Mouse (Mus musculus) embryonic facial prominence, embryonic 14.5 days (tissue): ENCODE measurements around the gene Gm20388. TPM values are rescaled to one million over a fixed set of nuclear protein-coding genes. Genes with fewer than 3 reads are reported as not detected.
A peak's percentile ranks its signal among the peaks of the same experiment; 100 is the strongest.

ENCODE experiments used
- ATAC-seq: fragments of 200-750 bp; cut with Nextera tagmentation; 2 replicates; pipeline ENCODE4 v1.8.0; 2017; ENCODE audit warnings: low read depth, moderate number of reproducible peaks, moderate TSS enrichment
- DNase-seq: peaks from one replicate; pipeline ENCODE4 v3.0.0-alpha.2; 2015; ENCODE audit warnings: low spot score
- H3K27ac ChIP-seq: fragments of 300-500 bp; sonication (generic); replicated peaks from 2 replicates; pipeline ENCODE4 v1.5.1; 2014; ENCODE audit warnings: low read depth, mild to moderate bottlenecking, low read length, moderate library complexity
- H3K27me3 ChIP-seq: fragments of 300-500 bp; sonication (generic); replicated peaks from 2 replicates; pipeline ENCODE4 v1.6.1; 2014; ENCODE audit warnings: low read length; ENCODE audit not compliant: control insufficient read depth, insufficient read depth
- H3K36me3 ChIP-seq: fragments of 300-500 bp; sonication (generic); 2 replicates; pipeline ENCODE4 v1.6.1; 2014; ENCODE audit warnings: low read length, mixed read lengths; ENCODE audit not compliant: control insufficient read depth, insufficient read depth
- H3K4me1 ChIP-seq: fragments of 300-500 bp; sonication (generic); 2 replicates; pipeline ENCODE4 v1.6.1; 2014; ENCODE audit warnings: antibody characterized with exemption, low read length; ENCODE audit not compliant: control insufficient read depth, insufficient read depth
- H3K4me2 ChIP-seq: fragments of 300-500 bp; sonication (generic); 2 replicates; pipeline ENCODE4 v1.6.1; 2014; ENCODE audit warnings: low read depth, mild to moderate bottlenecking, low read length, moderate library complexity, mixed read lengths
- H3K4me3 ChIP-seq: fragments of 300-500 bp; sonication (generic); 2 replicates; pipeline ENCODE4 v1.5.1; 2014; ENCODE audit warnings: low read depth, mild to moderate bottlenecking, low read length
- H3K9ac ChIP-seq: fragments of 300-500 bp; sonication (generic); 2 replicates; pipeline ENCODE4 v1.6.1; 2014; ENCODE audit warnings: low read depth, mild to moderate bottlenecking, low read length, moderate library complexity, mixed read lengths
- H3K9me3 ChIP-seq: fragments of 300-500 bp; sonication (generic); 2 replicates; pipeline ENCODE4 v1.6.1; 2016; ENCODE audit warnings: low read length; ENCODE audit not compliant: control insufficient read depth
- WGBS: fragments of 180-500 bp; shearing (Covaris S2); extraction: QIAGEN DNeasy Blood & Tissue Kit; methylation state at CpG from one replicate; pipeline ENCODE4 v1.1.7; 2014; 5-methylcytosine and 5-hydroxymethylcytosine counted together
- polyA plus RNA-seq: library from polyadenylated mRNA; unstranded; fragments of >200 nt; fragmentation: Nextera tagmentation; extraction: Ambion mirVana; gene quantifications from 2 replicates; pipeline ENCODE4 v1.2.1, GENCODE M21; 2014

Gene Gm20388
- polyA plus RNA-seq, 1 experiment from 2014 or later: not detected

- H3K4me3 ChIP-seq: peak overlapping the region; percentile 59; the same call in 1 of the 2 replicates
- ATAC-seq (no peak), DNase-seq (no peak)
- H3K4me2 ChIP-seq: peak overlapping the region; percentile 91
- WGBS: 18% methylated on average over 17 of the region's 17 CpGs
- H3K36me3 ChIP-seq: no peaks in the 10 kb centered on the region
- peaks cover 9% of the 10 kb centered on the region for H3K4me1 ChIP-seq
- peaks cover 95% of the 10 kb centered on the region for H3K27me3 ChIP-seq
- no peak overlapping the region for H3K27ac ChIP-seq
- peak overlapping the region; percentile 77 for H3K9ac ChIP-seq
- no peaks in the 10 kb centered on the region for H3K9me3 ChIP-seq
These were observed 1210.1 kb downstream of the Gm20388 start for GRCm38 (mm10) chr8:121120456-121121419.

- 33% methylated on average over 6 of the region's 8 CpGs for WGBS
- Histone ChIP-seq H3K27ac (no peak overlapping the region), H3K4me3 (peak overlapping the region; percentile 59; the same call in 1 of the 2 replicates), H3K4me1 (peaks cover 7% of the 10 kb centered on the region), H3K9me3 (no peaks in the 10 kb centered on the region), H3K27me3 (peaks cover 97% of the 10 kb centered on the region), H3K36me3 (no peaks in the 10 kb centered on the region), H3K9ac (peak overlapping the region; percentile 15; the same call in 1 of the 2 replicates), H3K4me2 (peak overlapping the region; percentile 91; the same call in 1 of the 2 replicates)
- DNase-seq (no peak), ATAC-seq (no peak)
These were observed 1211.1 kb downstream of the Gm20388 start for GRCm38 (mm10) chr8:121121704-121122103.

- 22% methylated on average over 6 of the region's 7 CpGs for WGBS
- no peak overlapping the region for H3K27ac ChIP-seq
- ATAC-seq (no peak), DNase-seq (no peak)
- no peak overlapping the region for H3K4me3 ChIP-seq
- no peaks in the 10 kb centered on the region for H3K36me3 ChIP-seq
- H3K9me3 ChIP-seq: no peaks in the 10 kb centered on the region
- peaks cover 4% of the 10 kb centered on the region; the same call in 1 of the 2 replicates for H3K4me1 ChIP-seq
- H3K9ac ChIP-seq: no peak overlapping the region
- peak overlapping the region; percentile 91; the same call in 1 of the 2 replicates for H3K4me2 ChIP-seq
- peaks cover 97% of the 10 kb centered on the region for H3K27me3 ChIP-seq
These were observed 1211.7 kb downstream of the Gm20388 start for GRCm38 (mm10) chr8:121122368-121122767.

- Histone ChIP-seq H3K9ac (no peak overlapping the region), H3K27me3 (peaks cover 96% of the 10 kb centered on the region), H3K36me3 (no peaks in the 10 kb centered on the region), H3K9me3 (no peaks in the 10 kb centered on the region), H3K4me1 (peaks cover 9% of the 10 kb centered on the region; the same call in 1 of the 2 replicates), H3K27ac (no peak overlapping the region), H3K4me2 (no peak overlapping the region), H3K4me3 (no peak overlapping the region)
- no peak for ATAC-seq
- DNase-seq: no peak
- WGBS: 59% methylated on average over 2 of the region's 2 CpGs
These were observed 1212.5 kb downstream of the Gm20388 start for GRCm38 (mm10) chr8:121123113-121123512.

- DNase-seq: no peak
- Histone ChIP-seq H3K4me1 (peaks cover 16% of the 10 kb centered on the region; the same call in 1 of the 2 replicates), H3K4me2 (peak overlapping the region; percentile 68), H3K4me3 (peak overlapping the region; percentile 38; the same call in 1 of the 2 replicates), H3K27me3 (peaks cover 98% of the 10 kb centered on the region), H3K9me3 (no peaks in the 10 kb centered on the region), H3K36me3 (no peaks in the 10 kb centered on the region), H3K9ac (peak overlapping the region; percentile 42; the same call in 1 of the 2 replicates), H3K27ac (peak overlapping the region; percentile 58)
- no peak; the same call in 1 of the 2 replicates for ATAC-seq
- WGBS: 6% methylated on average over 17 of the region's 17 CpGs
These were observed 1214.1 kb downstream of the Gm20388 start for GRCm38 (mm10) chr8:121124547-121125239.

- Histone ChIP-seq H3K9me3 (no peaks in the 10 kb centered on the region), H3K36me3 (no peaks in the 10 kb centered on the region), H3K4me2 (peak overlapping the region; percentile 68), H3K4me3 (peak overlapping the region; percentile 38), H3K9ac (peak overlapping the region; percentile 42), H3K27ac (peak overlapping the region; percentile 63), H3K27me3 (peaks cover 98% of the 10 kb centered on the region), H3K4me1 (peaks cover 16% of the 10 kb centered on the region; the same call in 1 of the 2 replicates)
- 0% methylated on average over 28 of the region's 36 CpGs for WGBS
- peak; percentile 87 for ATAC-seq
- DNase-seq: peak; percentile 94
These were observed 1214.8 kb downstream of the Gm20388 start for GRCm38 (mm10) chr8:121125311-121125876.

GRCm38 (mm10) chr8:121126191-121126590 is 1215.5 kb downstream of the Gm20388 start:
- Histone ChIP-seq H3K4me2 (peak overlapping the region; percentile 68), H3K27me3 (peaks cover 98% of the 10 kb centered on the region), H3K9me3 (no peaks in the 10 kb centered on the region), H3K27ac (no peak overlapping the region), H3K4me1 (peaks cover 16% of the 10 kb centered on the region; the same call in 1 of the 2 replicates), H3K36me3 (no peaks in the 10 kb centered on the region), H3K9ac (peak overlapping the region; percentile 41; the same call in 1 of the 2 replicates), H3K4me3 (0 out of 2 replicates have a peak overlapping the region, but pooled peaks have one; percentile 0)
- no peak for DNase-seq
- 7% methylated on average over 6 of the region's 6 CpGs for WGBS
- no peak for ATAC-seq

GRCm38 (mm10) chr8:121126694-121127093 is 1216.1 kb downstream of the Gm20388 start:
- ATAC-seq: no peak
- no peaks in the 10 kb centered on the region for H3K9me3 ChIP-seq
- H3K27me3 ChIP-seq: peaks cover 94% of the 10 kb centered on the region
- no peak overlapping the region for H3K9ac ChIP-seq
- H3K27ac ChIP-seq: no peak overlapping the region
- no peak for DNase-seq
- H3K4me3 ChIP-seq: 0 out of 2 replicates have a peak overlapping the region, but pooled peaks have one; percentile 0
- 0 out of 2 replicates have a peak overlapping the region, but pooled peaks have one; percentile 68 for H3K4me2 ChIP-seq
- WGBS: 16% methylated on average over 5 of the region's 6 CpGs
- peaks cover 16% of the 10 kb centered on the region; the same call in 1 of the 2 replicates for H3K4me1 ChIP-seq
- H3K36me3 ChIP-seq: no peaks in the 10 kb centered on the region
